Mouse (Mus musculus) CD8-positive naive resting alpha-beta T cell, adult 2 months (primary cell): Measurements from ENCODE around the gene Twnk.

ENCODE experiments used
- DNase-seq, 2 experiments: peaks; one replicate each; pipeline ENCODE4 v3.0.0; 2022; ENCODE audit warnings: low read depth in 2 of 2, low spot score in 2 of 2

The Twnk gene

DNA sequence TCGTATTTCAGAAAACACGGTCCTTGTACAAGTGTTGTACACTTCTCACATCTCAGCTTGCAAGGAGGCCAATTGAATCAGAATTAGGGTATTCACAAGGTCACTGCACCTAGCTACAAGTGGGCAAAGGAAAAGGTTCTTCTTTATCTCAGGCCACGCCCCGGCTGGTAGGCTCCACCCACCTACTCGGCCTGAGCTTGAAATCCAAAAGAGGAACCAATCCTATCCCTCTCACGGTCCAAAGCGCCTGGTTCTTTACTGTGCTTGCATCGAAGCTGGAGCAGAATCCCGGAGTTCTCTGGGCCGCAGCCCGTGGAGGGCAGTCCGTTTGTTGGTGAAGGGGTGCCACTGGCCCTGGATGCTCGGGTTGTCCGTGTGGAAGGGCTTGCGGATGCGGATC lies at the start of gene Twnk:
Gene Twnk (plus strand): TSS at position 220 of the 400 bp plus-strand sequence.
- DNase-seq, result peak in 1 of 2 experiments; percentile 18

DNA sequence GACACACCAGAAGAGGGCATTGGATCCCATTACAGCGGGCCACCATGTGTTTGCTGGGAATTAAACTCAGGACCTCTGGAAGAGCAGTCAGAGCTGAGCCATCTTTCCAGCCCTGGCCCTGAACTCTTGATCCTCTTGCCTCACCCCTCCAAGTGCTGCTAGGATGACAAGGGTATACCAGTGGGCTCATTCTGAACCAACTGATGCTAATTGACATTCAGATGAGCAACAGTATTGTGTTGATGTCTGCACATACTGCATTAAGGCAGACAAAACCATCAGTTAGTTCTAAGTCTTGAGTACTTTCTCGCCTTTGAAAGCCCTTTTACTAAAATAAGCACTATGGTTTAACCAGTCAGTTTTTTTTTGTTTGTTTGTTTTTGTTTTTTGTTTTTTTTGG lies 45.8 kb upstream of the Twnk start:
- no peak for DNase-seq

DNA sequence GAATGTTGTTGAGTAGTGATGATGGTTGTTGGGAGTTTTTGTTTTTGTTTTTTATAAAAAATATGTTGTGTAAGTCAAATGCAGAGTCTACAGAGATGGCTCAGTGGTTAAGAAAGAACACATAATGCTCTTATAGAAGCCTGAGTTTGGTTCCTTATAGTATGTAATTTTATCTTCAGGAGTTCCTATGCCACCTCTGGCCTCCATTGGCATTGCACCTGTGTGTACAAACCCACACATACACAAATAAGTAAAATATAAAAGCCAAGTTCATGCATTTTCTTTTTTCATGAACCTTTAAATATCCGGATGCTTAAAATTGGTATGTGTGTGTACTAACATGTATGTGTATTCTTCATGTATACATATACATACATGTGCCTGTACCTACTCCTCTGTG lies 39.5 kb upstream of the Twnk start:
- DNase-seq, result no peak

DNA sequence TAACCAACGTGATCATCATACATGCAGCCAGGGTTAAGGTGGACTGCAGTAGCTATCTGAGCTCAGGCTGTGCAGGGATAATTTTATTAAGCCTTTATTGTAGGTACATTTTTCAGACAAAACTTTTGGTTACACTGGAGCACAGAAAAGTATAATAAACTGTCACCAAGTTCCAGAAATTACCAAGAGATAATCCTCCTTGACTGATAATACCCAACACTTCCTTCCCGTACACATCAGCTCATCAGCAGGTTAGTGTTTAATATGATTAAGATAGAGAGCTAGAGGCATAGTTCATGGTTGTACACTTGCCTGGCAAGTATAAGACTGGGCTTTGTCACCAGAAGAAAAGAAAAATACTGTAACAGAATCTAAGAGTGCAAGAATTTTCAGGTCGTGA lies 37.1 kb upstream of the Twnk start:
- no peak for DNase-seq

DNA sequence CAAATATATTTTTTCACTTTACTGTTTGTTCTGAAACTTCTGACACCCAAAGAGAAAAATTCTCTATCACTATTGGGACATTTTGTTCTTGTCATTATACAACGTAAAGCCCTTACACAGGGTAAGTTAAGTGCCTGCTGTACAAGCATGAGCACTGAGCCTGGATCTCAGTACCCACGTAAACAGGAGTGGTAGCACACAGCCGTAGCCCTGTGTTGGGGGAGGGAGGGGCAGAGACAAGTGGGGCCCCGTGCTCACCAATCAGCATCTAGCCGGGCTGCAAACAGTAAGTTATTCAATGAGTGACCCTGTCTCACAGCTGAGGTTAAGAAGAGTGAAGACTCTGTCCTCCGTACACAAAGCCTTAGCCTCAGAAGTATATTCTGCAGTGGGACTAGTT lies 28.8 kb upstream of the Twnk start:
- DNase-seq, result no peak

DNA sequence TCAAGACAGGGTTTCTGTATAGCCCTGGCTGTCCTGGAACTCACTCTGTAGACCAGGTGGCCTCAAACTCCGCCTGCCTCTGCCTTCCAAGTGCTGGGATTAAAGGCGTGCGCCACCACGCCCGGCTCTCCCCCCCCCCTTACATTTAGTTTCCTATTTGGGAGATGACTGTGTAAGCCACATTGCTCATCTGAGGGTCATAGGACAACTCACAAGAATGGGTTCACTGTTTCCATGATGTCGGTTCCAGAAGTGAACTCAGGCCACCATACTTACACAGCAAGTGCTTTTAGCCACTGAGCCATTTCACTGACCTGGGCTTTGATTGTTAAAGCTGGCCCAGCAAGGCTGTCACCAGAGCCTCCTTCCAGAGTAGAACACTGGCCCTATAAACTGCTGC lies 28.3 kb upstream of the Twnk start:
- no peak for DNase-seq

DNA sequence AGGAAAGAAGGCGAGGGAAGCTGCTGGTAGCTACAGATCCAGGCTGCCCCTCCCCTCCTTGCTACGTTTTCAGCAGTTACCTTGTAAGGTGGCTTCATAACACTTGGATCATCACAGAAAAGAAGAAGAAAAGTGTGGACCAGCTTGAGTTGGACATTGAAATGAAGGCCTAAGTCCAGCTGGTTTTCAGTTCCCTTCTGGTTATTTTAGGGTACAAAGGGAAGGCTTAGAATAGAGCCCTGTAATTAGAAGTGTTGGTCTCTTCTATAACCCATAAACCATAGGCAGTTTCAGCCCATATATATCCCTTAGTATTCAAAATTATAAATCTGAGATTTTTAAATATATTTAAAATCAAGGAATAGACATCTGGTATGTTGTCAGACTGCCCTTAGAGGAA lies 24.7 kb upstream of the Twnk start:
- no peak for DNase-seq

DNA sequence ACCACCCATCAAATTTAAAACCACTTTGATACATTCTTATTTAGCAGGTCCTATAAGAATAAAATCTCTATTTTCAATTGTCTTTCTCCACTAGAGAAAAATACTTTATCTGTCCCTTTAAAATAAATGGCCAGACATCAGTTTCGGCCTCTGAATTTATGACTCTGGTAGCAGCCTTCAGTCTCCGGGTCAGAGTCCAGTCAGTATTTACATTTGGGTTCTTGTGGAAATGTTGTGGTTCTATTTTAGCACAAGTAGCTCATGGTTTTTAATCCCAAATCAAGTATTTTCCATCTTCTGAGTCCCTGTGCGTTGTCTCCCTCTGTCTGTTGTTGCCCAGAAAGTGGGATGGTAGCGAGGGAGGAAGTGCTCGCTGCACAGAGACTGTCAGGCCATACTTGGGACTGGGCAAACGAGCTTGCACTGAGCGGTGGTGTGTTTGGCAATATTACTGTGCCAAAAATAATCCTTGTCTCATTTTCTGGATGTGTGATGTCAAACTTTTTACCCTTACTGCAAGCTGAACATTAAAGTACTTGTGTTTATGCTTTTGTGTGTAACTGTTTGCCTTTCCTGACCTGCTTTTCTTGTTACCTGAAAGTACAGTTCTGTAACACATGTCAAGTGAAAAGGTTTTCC lies 22.9 kb upstream of the Twnk start:
- no peak for DNase-seq

DNA sequence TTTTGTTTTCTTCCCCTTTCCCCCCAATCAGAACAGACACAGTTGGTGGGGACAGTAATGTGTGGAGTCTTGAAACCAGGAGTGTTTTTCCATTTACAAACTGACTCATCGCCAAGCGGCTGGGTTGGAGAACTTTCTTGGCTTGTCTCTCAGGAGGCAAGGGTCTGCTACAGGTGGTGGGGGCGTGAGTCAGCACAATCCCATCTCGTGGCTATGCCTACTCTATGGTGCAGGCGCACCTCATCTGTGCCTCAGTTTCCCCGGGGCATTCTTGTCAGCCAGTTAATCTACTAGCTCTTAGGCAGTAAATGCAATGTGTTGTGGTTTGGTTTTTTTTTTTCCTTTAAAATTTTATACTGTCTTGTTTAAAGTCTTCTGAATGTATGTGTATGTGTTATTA lies 22.1 kb upstream of the Twnk start:
- DNase-seq, result no peak

DNA sequence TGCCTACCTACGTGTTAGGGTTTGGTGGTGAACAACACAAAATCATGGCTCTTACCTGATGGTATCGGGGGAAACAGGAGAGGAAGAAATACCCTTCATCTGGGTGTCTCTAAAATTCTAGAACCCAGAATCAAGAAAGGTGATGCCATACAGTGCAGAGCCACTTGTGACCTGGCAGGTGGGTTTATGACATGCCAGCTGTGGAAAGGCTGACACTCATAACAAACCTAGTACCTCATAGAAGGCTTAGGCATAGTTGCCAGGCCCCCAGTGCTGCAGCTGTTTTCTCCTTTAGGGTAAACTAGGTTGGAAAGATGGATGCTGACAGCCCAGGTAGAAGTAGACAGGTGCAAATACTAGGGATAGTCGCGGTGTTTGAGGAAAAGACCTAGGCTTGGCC lies 21.0 kb upstream of the Twnk start:
- no peak for DNase-seq

DNA sequence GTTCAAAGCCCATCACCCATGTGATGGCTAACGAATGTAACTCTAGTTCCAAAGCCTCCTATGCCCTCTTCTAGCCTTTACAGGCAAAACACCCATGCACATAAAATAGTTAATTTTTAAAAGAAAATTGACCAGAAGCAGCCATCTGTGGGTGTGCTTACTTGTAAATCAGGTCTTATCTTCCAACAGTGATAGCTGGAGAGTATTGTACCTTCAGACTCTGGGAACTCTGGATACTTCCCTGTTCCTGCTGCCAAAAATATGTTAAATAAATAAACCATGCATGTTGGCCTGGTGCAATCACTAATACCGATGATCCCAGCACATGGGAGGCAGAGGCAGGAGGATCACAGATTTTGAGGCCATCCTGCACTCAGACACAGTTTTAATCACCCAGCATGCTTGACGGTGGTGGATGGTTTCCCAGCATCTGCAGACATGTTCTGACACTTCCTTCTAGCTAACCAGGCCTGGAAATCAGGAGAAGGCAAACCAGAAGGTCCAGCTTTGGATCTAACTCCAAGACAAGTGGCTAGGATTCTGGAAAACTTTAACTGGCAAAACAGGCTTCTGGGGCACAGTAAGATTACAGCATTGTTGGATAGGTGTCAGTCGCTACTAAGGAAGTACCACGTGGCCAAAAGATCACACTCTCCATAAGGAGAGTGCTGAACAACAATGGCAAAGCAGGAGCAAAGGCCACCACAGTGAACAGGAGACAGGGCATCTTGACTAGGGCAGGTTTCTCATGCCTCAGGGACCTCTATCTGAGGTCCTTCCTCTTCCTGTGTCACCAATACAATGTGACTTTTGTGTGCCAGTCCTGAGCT lies 20.1 kb upstream of the Twnk start:
- no peak for DNase-seq

DNA sequence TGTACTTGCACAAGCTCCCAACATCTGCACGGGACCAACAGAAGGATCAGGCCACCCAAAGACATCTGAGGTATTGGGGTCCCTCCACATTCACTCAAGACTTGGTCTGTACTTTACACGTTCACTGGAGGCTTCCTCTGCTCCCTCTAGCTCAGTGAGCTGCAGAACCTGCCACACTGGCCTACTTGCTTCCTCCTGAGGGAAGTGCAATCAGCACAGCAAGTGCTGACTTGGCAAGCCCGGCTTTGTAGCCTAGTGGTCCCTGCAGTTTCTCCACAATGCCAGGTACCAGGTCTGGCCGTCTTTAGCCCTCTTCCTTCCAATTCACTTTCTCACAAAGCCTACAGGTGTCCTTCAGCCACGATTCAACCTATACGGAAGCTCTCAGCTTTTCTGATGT lies 18.5 kb upstream of the Twnk start:
- DNase-seq, result no peak

DNA sequence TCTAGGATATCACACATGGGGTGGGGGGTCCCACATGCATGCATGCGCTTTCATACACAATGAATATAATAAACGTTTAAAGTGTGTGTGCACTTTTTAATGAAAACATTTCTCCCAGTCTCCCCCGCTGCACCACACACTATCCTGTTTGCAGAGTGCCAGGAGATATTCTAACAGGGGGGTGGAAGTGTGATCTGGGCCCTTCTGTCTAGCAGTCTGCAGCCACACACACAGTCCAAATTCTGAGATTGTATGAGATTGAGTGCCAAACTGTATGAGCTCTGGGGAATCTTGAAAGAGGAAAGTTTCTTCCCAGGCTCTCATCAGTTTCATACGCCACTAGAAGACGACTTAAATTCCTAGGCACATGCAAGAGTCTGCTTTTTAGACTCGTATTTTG lies 17.6 kb upstream of the Twnk start:
- DNase-seq, result no peak

DNA sequence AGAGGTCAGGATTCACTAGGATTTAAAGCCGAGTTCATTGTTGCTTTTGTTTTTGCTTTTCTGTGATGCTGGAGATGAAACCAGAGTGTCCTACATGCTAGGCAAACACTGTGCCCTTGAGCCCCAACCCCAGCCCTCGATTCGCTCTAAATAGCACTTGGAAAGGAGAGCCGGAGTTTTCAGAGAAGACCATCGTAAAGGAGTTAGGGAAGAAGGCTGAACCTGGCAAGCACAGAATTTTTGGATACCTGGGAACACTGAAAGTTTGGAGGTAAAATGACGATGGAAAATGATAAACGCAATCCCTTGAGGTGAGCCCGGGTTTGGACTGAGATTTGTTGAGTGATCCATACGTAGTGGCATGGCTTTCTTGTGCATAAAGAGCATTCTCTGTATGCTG lies 17.1 kb upstream of the Twnk start:
- no peak for DNase-seq

DNA sequence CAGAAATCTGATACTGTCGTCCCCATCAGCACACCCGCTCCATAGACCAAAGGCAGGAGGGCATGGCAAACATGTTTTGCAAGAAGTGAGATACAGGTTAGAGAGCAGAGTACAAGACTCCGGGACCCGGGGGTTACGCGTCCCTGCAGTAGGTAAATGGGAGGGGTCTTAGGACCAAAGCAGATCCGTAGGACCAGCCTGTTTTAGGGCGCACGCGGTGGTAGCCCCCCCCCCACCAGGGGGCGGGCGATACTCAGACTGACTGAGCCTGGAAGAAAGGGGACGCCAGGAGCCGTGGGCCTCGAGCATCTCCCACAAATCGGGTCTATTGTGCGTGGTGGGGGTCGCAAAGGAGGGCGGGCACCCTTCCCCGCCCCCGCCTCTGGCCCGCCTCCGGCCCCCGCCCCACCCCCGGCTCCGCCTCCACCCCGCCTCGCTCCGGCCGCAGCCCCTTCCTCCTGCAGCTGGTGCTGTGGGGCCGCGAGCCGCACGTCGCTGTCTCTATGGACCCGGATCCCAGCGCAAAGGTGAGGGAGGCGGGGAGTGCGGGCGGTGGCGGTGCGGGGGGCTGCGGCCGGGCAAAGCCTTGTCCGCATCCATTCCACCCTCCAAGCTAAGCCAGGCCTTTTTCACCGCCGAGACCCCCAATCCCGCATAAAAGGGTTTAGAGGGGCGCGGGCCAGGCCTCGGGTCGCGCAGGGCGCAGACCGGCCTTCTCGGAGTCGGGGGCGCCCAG lies 16.5 kb upstream of the Twnk start, which contains the start of gene Sema4g:
Gene Sema4g (plus strand): TSS at position 271 of the 736 bp plus-strand sequence.
- peak in 1 of 2 experiments; percentile 39 for DNase-seq

DNA sequence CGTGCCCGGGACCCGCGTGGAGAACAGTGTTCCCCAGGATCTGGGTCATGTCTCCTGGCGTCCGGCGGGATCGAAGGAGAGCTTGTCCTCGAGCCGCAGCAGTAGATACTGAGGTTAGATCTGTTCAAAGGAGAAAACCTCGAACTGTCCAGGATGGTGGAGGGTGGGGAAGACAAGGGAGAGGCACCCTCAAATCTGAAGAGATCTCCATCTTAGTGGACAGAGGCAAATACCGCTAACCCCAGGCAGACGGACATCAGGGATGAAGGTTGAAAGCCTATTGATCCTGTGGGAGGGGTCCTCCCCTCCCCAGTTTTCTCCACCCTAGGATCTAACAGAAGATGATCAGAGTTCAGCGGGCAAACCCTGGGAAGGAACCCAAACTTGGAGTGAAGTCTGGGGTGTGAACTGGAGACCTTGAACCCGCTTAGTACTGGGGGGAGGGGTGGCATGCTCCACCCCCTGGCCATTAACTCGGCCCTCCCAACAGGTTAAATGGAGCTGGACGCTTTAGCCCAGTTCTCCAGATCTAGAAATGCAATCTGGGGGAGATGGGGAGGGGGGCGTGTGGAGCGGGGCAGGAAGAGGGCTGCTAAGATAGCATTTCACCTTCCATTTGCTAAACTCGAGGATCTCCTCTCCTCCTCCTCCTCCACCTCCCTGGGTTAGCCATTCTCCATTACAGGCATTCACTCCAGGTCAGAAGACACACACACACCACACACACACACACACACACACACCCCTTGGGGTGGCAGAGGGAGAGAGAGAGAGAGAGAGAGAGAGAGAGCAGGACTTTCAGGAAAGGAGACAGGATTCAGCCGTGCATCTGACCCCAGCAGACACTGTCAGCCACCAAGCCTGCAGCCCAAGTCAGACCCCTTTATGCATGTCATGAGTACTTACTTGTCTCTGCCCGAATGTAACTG lies 15.6 kb upstream of the Twnk start:
- no peak for DNase-seq

DNA sequence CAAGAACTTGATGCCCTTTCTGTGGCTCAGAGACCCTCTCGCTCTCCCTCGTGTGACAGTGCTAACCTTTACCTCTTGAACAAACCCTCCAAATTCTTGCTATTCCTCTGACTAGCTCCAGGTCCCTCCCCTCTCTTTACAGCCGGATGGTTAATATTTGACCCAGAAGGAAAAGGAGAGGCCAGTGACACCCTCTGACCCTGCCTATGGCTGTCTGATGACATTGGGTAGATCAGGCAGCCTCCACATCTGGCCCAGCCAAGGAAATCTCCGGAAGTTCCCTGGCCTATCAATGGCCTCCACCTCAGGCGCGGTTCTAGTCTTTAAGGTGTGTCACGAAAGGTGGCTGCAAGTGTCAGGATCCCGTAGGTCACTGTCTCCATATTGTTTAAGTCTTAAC lies 14.4 kb upstream of the Twnk start:
- no peak for DNase-seq

DNA sequence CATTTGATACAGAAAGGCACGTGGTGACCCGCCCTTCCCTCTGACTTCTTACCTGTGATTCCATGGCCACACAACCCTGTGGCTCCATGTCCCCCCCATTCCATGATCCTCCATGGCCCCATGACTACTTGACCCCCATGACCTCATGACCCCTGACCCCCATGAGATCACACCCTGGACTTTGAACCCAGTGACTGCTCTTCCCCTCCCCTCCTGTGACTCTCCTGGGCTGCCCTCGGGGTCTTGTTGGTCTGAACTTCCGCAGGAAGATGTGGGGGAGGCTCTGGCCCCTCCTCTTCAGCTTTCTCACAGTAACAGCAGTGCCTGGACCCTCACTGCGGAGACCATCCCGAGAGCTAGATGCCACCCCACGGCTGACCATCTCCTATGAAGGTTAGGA lies 13.2 kb upstream of the Twnk start:
- DNase-seq, result no peak

DNA sequence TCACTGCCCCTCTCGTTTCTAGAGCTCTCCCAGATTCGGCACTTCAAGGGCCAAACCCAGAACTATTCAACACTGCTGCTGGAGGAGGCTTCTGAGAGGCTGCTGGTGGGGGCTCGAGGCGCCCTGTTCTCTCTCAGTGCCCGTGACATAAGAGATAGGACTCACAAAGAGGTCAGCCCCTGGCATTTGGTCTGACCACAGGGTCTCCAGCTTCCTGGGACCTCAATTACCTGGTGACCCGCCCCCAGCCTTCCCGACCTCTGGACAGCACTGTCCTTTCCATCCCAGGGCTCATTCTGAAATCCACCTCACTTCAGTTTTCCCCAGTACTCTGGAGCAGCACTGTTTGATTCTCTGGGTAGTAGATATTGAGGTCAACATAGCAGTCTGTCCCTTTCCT lies 12.8 kb upstream of the Twnk start:
- no peak for DNase-seq

DNA sequence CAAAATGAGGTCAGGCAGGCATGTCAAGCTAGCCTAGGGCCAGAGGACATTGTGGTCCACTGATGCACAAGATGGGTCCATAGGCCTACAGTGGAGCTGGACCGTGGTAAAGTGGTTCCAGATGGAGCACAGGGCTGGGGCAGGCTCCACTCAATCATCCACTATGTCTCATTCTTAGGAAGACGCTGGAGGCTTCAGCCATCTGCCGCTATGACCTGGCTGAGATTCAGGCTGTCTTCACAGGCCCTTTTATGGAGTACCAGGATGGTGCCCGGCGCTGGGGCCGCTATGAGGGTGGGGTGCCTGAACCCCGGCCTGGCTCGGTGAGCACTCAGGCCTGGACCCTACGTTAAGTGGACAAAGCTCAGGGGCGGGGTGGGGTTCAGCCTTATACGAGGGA lies 7.7 kb upstream of the Twnk start:
- DNase-seq, result no peak

DNA sequence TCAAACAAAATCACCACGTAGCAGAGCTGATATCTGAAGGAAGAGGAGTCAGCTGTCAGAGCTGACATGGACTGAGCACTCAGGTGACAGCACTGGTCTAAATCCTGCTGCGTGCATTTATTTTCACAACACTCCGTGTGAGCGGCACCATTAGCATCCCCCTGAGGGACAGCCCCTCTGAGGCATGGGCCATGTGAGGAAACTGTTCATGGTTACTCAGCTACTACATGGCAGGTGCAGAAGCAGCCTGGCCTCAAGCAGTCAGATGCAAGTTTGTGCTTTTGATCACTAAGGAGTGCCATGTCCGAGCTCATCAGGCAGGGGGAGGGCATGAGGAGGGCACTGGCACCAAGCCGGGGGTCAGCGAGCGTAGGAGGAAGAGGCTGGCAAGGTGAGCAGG lies 5.8 kb upstream of the Twnk start:
- no peak for DNase-seq
